21 mouse cellular contexts compared by ENCODE assay signal in the genomic region with DNA sequence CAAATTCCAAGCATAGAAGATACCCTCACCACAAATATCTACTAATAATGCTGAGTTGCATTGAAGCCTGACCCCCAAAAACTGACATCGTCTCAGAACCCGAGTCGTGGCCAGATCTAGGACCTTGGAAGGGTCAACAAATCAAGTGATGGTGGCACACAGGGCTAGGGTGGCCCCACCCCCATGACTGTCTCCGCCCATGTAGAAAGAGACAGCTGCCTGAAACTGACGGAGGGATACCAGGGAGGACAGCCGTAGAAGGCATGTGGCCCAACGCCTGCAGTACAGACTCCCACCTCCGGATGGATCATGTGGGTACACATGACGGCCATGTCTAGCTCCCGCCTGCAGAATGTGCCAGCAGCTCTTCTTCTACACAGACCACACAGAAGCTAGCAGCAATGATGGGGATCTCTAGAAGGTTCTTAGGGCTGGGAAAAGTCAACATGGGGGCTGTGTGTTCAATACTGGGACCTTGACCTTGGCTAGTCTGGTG. TPM values are rescaled to one million over a fixed set of nuclear protein-coding genes. Genes with fewer than 3 reads are reported as not detected.
DNase-seq lines count a peak whose midpoint lies in the region; ATAC-seq lines count a peak whose summit lies in the region.
"Had no signal": no experiment of that assay in that cellular context is flagged by ENCODE, and none has a peak within 500 bp of the region (broad histone marks: within the 10 kb centered on the region; RNA-seq: fewer than 3 reads in every experiment).

No protein-coding gene starts in this region.

- no peak overlapping the region for H3K9ac ChIP-seq in liver, embryonic 13.5 days
- H3K9ac ChIP-seq: forebrain, embryonic 13.5 days; forebrain, postnatal 0 days; heart, embryonic 15.5 days; hindbrain, embryonic 14.5 days had no signal

- H3K27ac ChIP-seq in liver, embryonic 13.5 days, result no peak overlapping the region
- H3K27ac ChIP-seq: embryonic facial prominence, embryonic 10.5 days; forebrain, embryonic 13.5 days; heart, adult 2 months; heart, embryonic 15.5 days; hindbrain, embryonic 14.5 days had no signal

- no peaks in the 10 kb centered on the region for H3K27me3 ChIP-seq in liver, embryonic 13.5 days
- H3K27me3 ChIP-seq: forebrain, embryonic 13.5 days; heart, embryonic 15.5 days had no signal

- 0 out of 2 replicates have a peak, but pooled peaks have one; percentile 22 for ATAC-seq in liver, embryonic 13.5 days (ENCODE audit: low read depth)
- ATAC-seq: forebrain, embryonic 13.5 days; forebrain, postnatal 0 days; intestine, embryonic 16.5 days had no signal

- peak; percentile 33 to 63 for DNase-seq in adrenal gland, postnatal 36 days
- no peak for DNase-seq in adrenal gland, adult 18-20 months (ENCODE audit: low spot score in 2 of 2)
- DNase-seq in liver, embryonic 13.5 days, result no peak
- no peak for DNase-seq in liver
- DNase-seq in brain, adult 2 months (ENCODE audit: low read depth, low spot score), result peak; percentile 45
- no peak for DNase-seq in cerebellum, adult 8-10 months
- DNase-seq: cerebellum, adult 11-12 months; cerebellum, adult 9-11 months; cerebellum, postnatal 36 days; forebrain, postnatal 0 days; heart, adult 2 months; heart, postnatal 14 days; kidney, adult 2 months had no signal

- 0 out of 2 replicates have a peak, but pooled peaks cover 5% of the 10 kb centered on the region for H3K9me3 ChIP-seq in liver, embryonic 13.5 days (replicated peaks)
- H3K9me3 ChIP-seq: G1E; heart, embryonic 15.5 days had no signal

- no peak overlapping the region for H3K4me3 ChIP-seq in liver, embryonic 13.5 days (replicated peaks)
- H3K4me3 ChIP-seq: embryonic facial prominence, embryonic 10.5 days; forebrain, embryonic 13.5 days; heart, adult 2 months; heart, embryonic 15.5 days had no signal

- H3K4me1 ChIP-seq in liver, embryonic 13.5 days (replicated peaks), result peaks cover 11% of the 10 kb centered on the region; the same call in 1 of the 2 replicates
- H3K4me1 ChIP-seq: forebrain, embryonic 13.5 days; heart, embryonic 15.5 days had no signal

- no peaks in the 10 kb centered on the region for H3K36me3 ChIP-seq in liver, embryonic 13.5 days
- H3K36me3 ChIP-seq: G1E; heart, embryonic 15.5 days had no signal

- 68% methylated on average over 10 of the region's 10 CpGs for WGBS in liver, embryonic 13.5 days (ENCODE audit: insufficient replicate concordance)

- H3K4me2 ChIP-seq in liver, embryonic 13.5 days, result no peak overlapping the region
- H3K4me2 ChIP-seq: forebrain, embryonic 13.5 days; heart, embryonic 11.5 days; heart, embryonic 15.5 days; hindbrain, embryonic 14.5 days had no signal

RNA-seq across cellular contexts. Expression of a gene that starts 41.9 kb away (rescaled TPM):
- total RNA-seq in adrenal gland, postnatal 36 days (2021), result 10 to 100 TPM; 18.6 to 20.9 TPM
- 10 to 100 TPM; 11.4 to 15.0 TPM for total RNA-seq in adrenal gland, adult 18-20 months (2021)
- polyA plus RNA-seq in liver, embryonic 13.5 days (2015; fragmentation: Nextera tagmentation; extraction: Ambion mirVana), result 0.59 and 0.88 TPM in 2 replicates
- total RNA-seq: hematopoietic stem cell, adult 5-6 weeks had no signal
- polyA plus RNA-seq: G1E had no signal

Comparison
In these comparisons a context has a peak if more than half of its experiments do, and no peak if none do; other contexts are left out.
1. DNase-seq: peak in adrenal gland, postnatal 36 days (2 of 2) and brain, adult 2 months (single experiment); none in adrenal gland, adult 18-20 months (0 of 2), liver, embryonic 13.5 days (single experiment), liver (single experiment) and cerebellum, adult 8-10 months (single experiment).